Mouse (Mus musculus): Measurements from ENCODE around the gene 8030411F24Rik. TPM values are rescaled to one million over a fixed set of nuclear protein-coding genes. Genes with fewer than 3 reads are reported as not detected.

The 8030411F24Rik gene
- not detected in 2 replicates for polyA plus RNA-seq (2012; rRNA removed)

- DNase-seq: no peak
- H3K4me3 ChIP-seq (replicated peaks; ENCODE audit: insufficient read depth, low read depth, low read length): no peak within 1 kb of the TSS
- TF ChIP-seq POLR2A (IDR thresholded peaks at IDR 0.05; ENCODE audit: borderline replicate concordance, insufficient read depth, low read length) (no peak), CTCF (IDR thresholded peaks at IDR 0.05; ENCODE audit: borderline replicate concordance, insufficient read depth, low read depth, low read length) (no peak)
- H3K4me1 ChIP-seq (ENCODE audit: control insufficient read depth, insufficient read depth, low read length): no peaks in the 10 kb centered on the region
- no peaks in the 10 kb centered on the region for H3K27me3 ChIP-seq (ENCODE audit: control insufficient read depth, insufficient read depth, low read length)
- no peak within 1 kb of the TSS for H3K27ac ChIP-seq (ENCODE audit: insufficient read depth, low read length)
- 14% methylated on average over 1 of the region's 1 CpGs for WGBS
These were observed at the start of gene 8030411F24Rik for GRCm38 (mm10) chr2:148781709-148782108. Gene 8030411F24Rik (plus strand): TSS chr2:148782009.

- Histone ChIP-seq H3K4me1 (ENCODE audit: control insufficient read depth, insufficient read depth, low read length) (peaks cover 8% of the 10 kb centered on the region; the same call in 1 of the 2 replicates), H3K4me3 (replicated peaks; ENCODE audit: insufficient read depth, low read depth, low read length) (peak within 1 kb of the TSS; percentile 62), H3K27me3 (ENCODE audit: control insufficient read depth, insufficient read depth, low read length) (no peaks in the 10 kb centered on the region), H3K27ac (ENCODE audit: insufficient read depth, low read length) (peak within 1 kb of the TSS; percentile 32)
- WGBS: 5% methylated on average over 18 of the region's 18 CpGs
- peak; percentile 96 to 99 for DNase-seq
- TF ChIP-seq POLR2A (IDR thresholded peaks at IDR 0.05; ENCODE audit: borderline replicate concordance, insufficient read depth, low read length) (peak; percentile 100), CTCF (IDR thresholded peaks at IDR 0.05; ENCODE audit: borderline replicate concordance, insufficient read depth, low read depth, low read length) (no peak)
These were observed 49.3 kb upstream of the 8030411F24Rik start, which contains the start of gene Napb for GRCm38 (mm10) chr2:148732327-148733000. Gene Napb (minus strand): TSS chr2:148732467.

- peak overlapping the region; percentile 42 for H3K27ac ChIP-seq (ENCODE audit: insufficient read depth, low read length)
- peak; percentile 93 to 96 for DNase-seq
- no peak overlapping the region for H3K4me3 ChIP-seq (replicated peaks; ENCODE audit: insufficient read depth, low read depth, low read length)
These were observed 38.8 kb upstream of the 8030411F24Rik start for GRCm38 (mm10) chr2:148743001-148743400.

GRCm38 (mm10) chr2:148743846-148744407, 37.9 kb upstream of the 8030411F24Rik start:
- WGBS: 52% methylated on average over 3 of the region's 3 CpGs
- H3K27me3 ChIP-seq (ENCODE audit: control insufficient read depth, insufficient read depth, low read length): no peaks in the 10 kb centered on the region
- H3K27ac ChIP-seq (ENCODE audit: insufficient read depth, low read length): peak overlapping the region; percentile 68
- H3K4me3 ChIP-seq (replicated peaks; ENCODE audit: insufficient read depth, low read depth, low read length): no peak overlapping the region
- TF ChIP-seq POLR2A (IDR thresholded peaks at IDR 0.05; ENCODE audit: borderline replicate concordance, insufficient read depth, low read length) (no peak), CTCF (IDR thresholded peaks at IDR 0.05; ENCODE audit: borderline replicate concordance, insufficient read depth, low read depth, low read length) (no peak)
- peak in 1 of 2 experiments; percentile 32 for DNase-seq
- peaks cover 11% of the 10 kb centered on the region; the same call in 1 of the 2 replicates for H3K4me1 ChIP-seq (ENCODE audit: control insufficient read depth, insufficient read depth, low read length)

More at GRCm38 (mm10) chr2:148743001-148743400, 38.8 kb upstream of the 8030411F24Rik start:
- H3K4me1 ChIP-seq (ENCODE audit: control insufficient read depth, insufficient read depth, low read length): peaks cover 11% of the 10 kb centered on the region; the same call in 1 of the 2 replicates
- 4% methylated on average over 3 of the region's 3 CpGs for WGBS
- H3K27me3 ChIP-seq (ENCODE audit: control insufficient read depth, insufficient read depth, low read length): no peaks in the 10 kb centered on the region
- TF ChIP-seq CTCF (IDR thresholded peaks at IDR 0.05; ENCODE audit: borderline replicate concordance, insufficient read depth, low read depth, low read length) (no peak), POLR2A (IDR thresholded peaks at IDR 0.05; ENCODE audit: borderline replicate concordance, insufficient read depth, low read length) (no peak)

GRCm38 (mm10) chr2:148750058-148750457, 31.8 kb upstream of the 8030411F24Rik start, which contains the start of gene Cstl1:
Gene Cstl1 (plus strand): TSS chr2:148750358.
- TF ChIP-seq POLR2A (IDR thresholded peaks at IDR 0.05; ENCODE audit: borderline replicate concordance, insufficient read depth, low read length): no peak
- no peak for TF ChIP-seq CTCF (IDR thresholded peaks at IDR 0.05; ENCODE audit: borderline replicate concordance, insufficient read depth, low read depth, low read length)
- 85% methylated on average over 1 of the region's 1 CpGs for WGBS
- Histone ChIP-seq H3K27ac (ENCODE audit: insufficient read depth, low read length) (no peak within 1 kb of the TSS), H3K4me3 (replicated peaks; ENCODE audit: insufficient read depth, low read depth, low read length) (no peak within 1 kb of the TSS), H3K4me1 (ENCODE audit: control insufficient read depth, insufficient read depth, low read length) (no peaks in the 10 kb centered on the region), H3K27me3 (ENCODE audit: control insufficient read depth, insufficient read depth, low read length) (no peaks in the 10 kb centered on the region)
- no peak for DNase-seq

- no peaks in the 10 kb centered on the region for H3K4me1 ChIP-seq (ENCODE audit: control insufficient read depth, insufficient read depth, low read length)
- WGBS: 15% methylated on average over 15 of the region's 15 CpGs
- DNase-seq: peak; percentile 74 to 80
These were observed 29.7 kb upstream of the 8030411F24Rik start for GRCm38 (mm10) chr2:148751893-148752813.

GRCm38 (mm10) chr2:148754310-148754846, 27.4 kb upstream of the 8030411F24Rik start:
- no peak overlapping the region for H3K27ac ChIP-seq (ENCODE audit: insufficient read depth, low read length)
- no peaks in the 10 kb centered on the region for H3K4me1 ChIP-seq (ENCODE audit: control insufficient read depth, insufficient read depth, low read length)
- H3K27me3 ChIP-seq (ENCODE audit: control insufficient read depth, insufficient read depth, low read length): no peaks in the 10 kb centered on the region
- WGBS: 45% methylated on average over 1 of the region's 1 CpGs
- no peak for DNase-seq
- TF ChIP-seq CTCF (IDR thresholded peaks at IDR 0.05; ENCODE audit: borderline replicate concordance, insufficient read depth, low read depth, low read length) (no peak), POLR2A (IDR thresholded peaks at IDR 0.05; ENCODE audit: borderline replicate concordance, insufficient read depth, low read length) (no peak)
- no peak overlapping the region for H3K4me3 ChIP-seq (replicated peaks; ENCODE audit: insufficient read depth, low read depth, low read length)

More at GRCm38 (mm10) chr2:148751893-148752813, 29.7 kb upstream of the 8030411F24Rik start:
- H3K27ac ChIP-seq (ENCODE audit: insufficient read depth, low read length): no peak overlapping the region; the same call in 1 of the 2 replicates
- no peaks in the 10 kb centered on the region for H3K27me3 ChIP-seq (ENCODE audit: control insufficient read depth, insufficient read depth, low read length)
- peak overlapping the region; percentile 79 for H3K4me3 ChIP-seq (replicated peaks; ENCODE audit: insufficient read depth, low read depth, low read length)
- peak; percentile 51 for TF ChIP-seq CTCF (IDR thresholded peaks at IDR 0.05; ENCODE audit: borderline replicate concordance, insufficient read depth, low read depth, low read length)
- no peak for TF ChIP-seq POLR2A (IDR thresholded peaks at IDR 0.05; ENCODE audit: borderline replicate concordance, insufficient read depth, low read length)

Data from cerebellum, adult 2 months (tissue).